Mouse (Mus musculus) embryonic facial prominence, embryonic 12.5 days (tissue): ENCODE measurements around the gene H3f3a. TPM values are rescaled to one million over a fixed set of nuclear protein-coding genes. Genes with fewer than 3 reads are reported as not detected.
"Not testable (repeated sequence)": the region's sequence is repeated elsewhere in the genome, so short reads cannot be mapped to it uniquely, and the experiment has no call there.

ENCODE experiments used
- ATAC-seq: fragments of 200-750 bp; cut with Nextera tagmentation; 2 replicates; pipeline ENCODE4 v1.8.0; 2017; ENCODE audit not compliant: insufficient number of reproducible peaks, insufficient read depth, low FRiP score, low TSS enrichment
- H3K27ac ChIP-seq: fragments of 300-500 bp; sonication (generic); 2 replicates; pipeline ENCODE4 v1.5.1; 2016; ENCODE audit warnings: mild to moderate bottlenecking
- H3K27me3 ChIP-seq: fragments of 300-500 bp; sonication (generic); 2 replicates; pipeline ENCODE4 v1.6.1; 2016; ENCODE audit warnings: mild to moderate bottlenecking, moderate library complexity
- H3K36me3 ChIP-seq: fragments of 300-500 bp; sonication (generic); 2 replicates; pipeline ENCODE4 v1.6.1; 2016; ENCODE audit warnings: mild to moderate bottlenecking
- H3K4me1 ChIP-seq: fragments of 300-500 bp; sonication (generic); 2 replicates; pipeline ENCODE4 v1.6.1; 2016
- H3K4me2 ChIP-seq: fragments of 300-500 bp; sonication (generic); replicated peaks from 2 replicates; pipeline ENCODE4 v1.6.1; 2016; ENCODE audit warnings: mild to moderate bottlenecking, moderate library complexity
- H3K4me3 ChIP-seq: fragments of 300-500 bp; sonication (generic); 2 replicates; pipeline ENCODE4 v1.5.1; 2016; ENCODE audit warnings: mild to moderate bottlenecking
- H3K9ac ChIP-seq: fragments of 300-500 bp; sonication (generic); 2 replicates; pipeline ENCODE4 v1.6.1; 2016; ENCODE audit warnings: mild to moderate bottlenecking, moderate library complexity
- H3K9me3 ChIP-seq: fragments of 300-500 bp; sonication (generic); 2 replicates; pipeline ENCODE4 v1.6.1; 2016; ENCODE audit warnings: mild to moderate bottlenecking, moderate library complexity
- WGBS: fragments of 180-500 bp; shearing (Covaris S2); methylation state at CpG from one replicate; pipeline ENCODE4 v1.1.7; 2016; 5-methylcytosine and 5-hydroxymethylcytosine counted together
- polyA plus RNA-seq: library from polyadenylated mRNA; unstranded; fragments of >200 nt; fragmentation: Nextera tagmentation; extraction: Ambion mirVana; gene quantifications from 2 replicates; pipeline ENCODE4 v1.2.1, GENCODE M21; 2016

H3f3a gene
- polyA plus RNA-seq, 1 experiment from 2014 or later = 3,209 TPM

DNA sequence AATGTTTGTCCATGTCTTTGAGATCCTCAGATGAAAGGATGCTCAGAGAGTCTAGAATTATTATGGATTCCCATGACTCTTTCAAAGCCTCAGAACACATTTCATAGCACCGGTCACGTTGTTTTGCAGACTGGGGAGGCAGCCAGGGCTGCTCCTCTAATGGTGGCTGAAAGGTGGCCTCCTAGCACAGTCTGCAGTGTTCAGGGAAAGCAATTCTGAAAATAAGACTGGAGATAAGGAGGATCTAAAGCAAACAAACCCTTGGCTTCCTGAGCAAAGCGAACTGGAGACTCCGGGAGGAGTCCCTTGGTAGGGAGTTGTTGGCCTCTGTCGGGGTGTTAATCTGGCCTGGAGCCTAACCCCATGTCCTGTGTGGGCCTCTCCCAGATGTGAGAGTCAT, 23.4 kb upstream of the H3f3a start:
- H3K27me3 ChIP-seq = no peaks in the 10 kb centered on the region
- H3K36me3 ChIP-seq = no peaks in the 10 kb centered on the region
- WGBS = 86% methylated on average over 5 of the region's 5 CpGs
- H3K9ac ChIP-seq = no peak overlapping the region
- H3K4me1 ChIP-seq = no peaks in the 10 kb centered on the region
- H3K4me3 ChIP-seq = no peak overlapping the region
- H3K9me3 ChIP-seq = no peaks in the 10 kb centered on the region
- no peak overlapping the region for H3K27ac ChIP-seq
- H3K4me2 ChIP-seq = no peak overlapping the region
- no peak for ATAC-seq

- not testable (repeated sequence) for H3K27ac ChIP-seq, H3K36me3 ChIP-seq, H3K9ac ChIP-seq, H3K4me2 ChIP-seq, H3K4me3 ChIP-seq, H3K9me3 ChIP-seq, ATAC-seq, H3K27me3 ChIP-seq, H3K4me1 ChIP-seq
- 86% methylated on average over 8 of the region's 8 CpGs for WGBS
Observed at GRCm38 (mm10) chr1:180836467-180836866, 22.7 kb upstream of the H3f3a start.

GRCm38 (mm10) chr1:180835273-180836015, 21.7 kb upstream of the H3f3a start:
- Histone ChIP-seq H3K4me2 (no peak overlapping the region), H3K4me1 (no peaks in the 10 kb centered on the region), H3K4me3 (no peak overlapping the region), H3K9me3 (no peaks in the 10 kb centered on the region), H3K9ac (no peak overlapping the region), H3K27me3 (no peaks in the 10 kb centered on the region), H3K36me3 (no peaks in the 10 kb centered on the region), H3K27ac (no peak overlapping the region)
- no peak for ATAC-seq
- WGBS = 87% methylated on average over 10 of the region's 10 CpGs

- Histone ChIP-seq H3K4me3 (no peak overlapping the region), H3K27me3 (no peaks in the 10 kb centered on the region), H3K36me3 (no peaks in the 10 kb centered on the region), H3K4me2 (no peak overlapping the region), H3K4me1 (no peaks in the 10 kb centered on the region), H3K9me3 (peaks cover 7% of the 10 kb centered on the region; the same call in 1 of the 2 replicates), H3K9ac (no peak overlapping the region), H3K27ac (no peak overlapping the region)
- ATAC-seq = no peak
- WGBS = 56% methylated on average over 14 of the region's 14 CpGs
Observed at GRCm38 (mm10) chr1:180830588-180831346, 17.0 kb upstream of the H3f3a start.

- H3K9ac ChIP-seq = no peak overlapping the region
- H3K36me3 ChIP-seq = no peaks in the 10 kb centered on the region
- H3K4me3 ChIP-seq = no peak overlapping the region
- H3K4me2 ChIP-seq = no peak overlapping the region
- no peak overlapping the region for H3K27ac ChIP-seq
- H3K4me1 ChIP-seq = no peaks in the 10 kb centered on the region
- H3K27me3 ChIP-seq = no peaks in the 10 kb centered on the region
- WGBS = 86% methylated on average over 11 of the region's 11 CpGs
- no peak for ATAC-seq
- H3K9me3 ChIP-seq = peaks cover 7% of the 10 kb centered on the region; the same call in 1 of the 2 replicates
Observed at GRCm38 (mm10) chr1:180830175-180830574, 16.4 kb upstream of the H3f3a start.

DNA sequence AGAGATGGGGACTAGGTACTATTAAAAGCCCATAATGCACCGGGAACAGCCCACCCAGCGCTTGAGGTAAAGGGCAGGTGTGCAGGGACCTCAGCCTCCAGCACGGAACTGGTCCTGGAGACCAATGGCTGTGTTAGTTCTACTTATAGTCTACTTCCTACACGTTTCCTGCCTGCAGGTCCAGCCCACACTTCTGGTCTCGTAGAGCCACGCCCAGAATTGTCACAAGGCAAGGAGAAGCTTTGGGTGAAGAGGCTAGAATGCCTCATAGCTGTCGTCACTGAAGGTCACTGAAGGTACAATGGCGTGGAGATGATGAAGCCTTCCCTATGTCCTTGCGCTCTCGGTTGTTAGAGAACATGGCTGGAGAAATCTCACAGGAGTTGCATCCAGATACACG, 16.0 kb upstream of the H3f3a start:
- WGBS = 85% methylated on average over 11 of the region's 11 CpGs

DNA sequence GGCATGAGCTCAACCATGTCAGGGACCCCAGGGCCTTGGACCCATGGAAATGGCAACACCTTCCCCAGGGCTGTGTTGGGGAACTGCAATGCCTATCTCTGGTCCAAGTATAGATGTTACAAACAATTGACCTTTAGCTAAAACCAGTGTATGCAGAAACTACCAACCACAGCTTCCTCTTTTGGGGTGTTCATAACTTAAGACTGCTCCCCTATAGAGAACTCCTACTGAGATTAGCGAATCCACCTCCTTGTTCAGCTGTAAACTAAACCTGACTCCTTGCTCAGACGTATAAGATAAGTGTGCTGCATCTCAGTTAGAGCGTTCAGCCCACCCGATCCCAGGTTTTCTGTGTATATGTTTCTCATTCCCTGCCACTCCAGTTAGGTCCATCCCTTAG, 12.9 kb upstream of the H3f3a start:
- Histone ChIP-seq H3K9ac (no peak overlapping the region), H3K9me3 (peaks cover 7% of the 10 kb centered on the region; the same call in 1 of the 2 replicates), H3K4me1 (no peaks in the 10 kb centered on the region), H3K4me3 (no peak overlapping the region), H3K27me3 (no peaks in the 10 kb centered on the region), H3K4me2 (no peak overlapping the region), H3K36me3 (no peaks in the 10 kb centered on the region), H3K27ac (no peak overlapping the region)
- WGBS = 91% methylated on average over 4 of the region's 4 CpGs
- ATAC-seq = no peak

More for the DNA sequence above, 16.0 kb upstream of the H3f3a start:
- H3K4me3 ChIP-seq = no peak overlapping the region
- H3K4me1 ChIP-seq = no peaks in the 10 kb centered on the region
- no peak overlapping the region for H3K9ac ChIP-seq
- H3K9me3 ChIP-seq = peaks cover 7% of the 10 kb centered on the region; the same call in 1 of the 2 replicates
- no peak for ATAC-seq
- H3K27me3 ChIP-seq = no peaks in the 10 kb centered on the region
- H3K27ac ChIP-seq = no peak overlapping the region
- no peak overlapping the region for H3K4me2 ChIP-seq
- no peaks in the 10 kb centered on the region for H3K36me3 ChIP-seq

- no peak overlapping the region for H3K9ac ChIP-seq
- no peaks in the 10 kb centered on the region for H3K27me3 ChIP-seq
- H3K4me1 ChIP-seq = no peaks in the 10 kb centered on the region
- H3K4me3 ChIP-seq = no peak overlapping the region
- no peaks in the 10 kb centered on the region for H3K36me3 ChIP-seq
- H3K9me3 ChIP-seq = peaks cover 7% of the 10 kb centered on the region; the same call in 1 of the 2 replicates
- H3K27ac ChIP-seq = no peak overlapping the region
- ATAC-seq = no peak
- no peak overlapping the region for H3K4me2 ChIP-seq
- 74% methylated on average over 3 of the region's 3 CpGs for WGBS
Observed at GRCm38 (mm10) chr1:180824721-180825120, 11.0 kb upstream of the H3f3a start.

GRCm38 (mm10) chr1:180823716-180824115, 10.0 kb upstream of the H3f3a start:
- H3K4me3 ChIP-seq = no peak overlapping the region
- no peak for ATAC-seq
- H3K9me3 ChIP-seq = peaks cover 7% of the 10 kb centered on the region; the same call in 1 of the 2 replicates
- H3K27me3 ChIP-seq = no peaks in the 10 kb centered on the region
- no peaks in the 10 kb centered on the region for H3K4me1 ChIP-seq
- WGBS = 77% methylated on average over 3 of the region's 3 CpGs
- H3K9ac ChIP-seq = no peak overlapping the region
- no peak overlapping the region for H3K4me2 ChIP-seq
- H3K27ac ChIP-seq = no peak overlapping the region
- H3K36me3 ChIP-seq = no peaks in the 10 kb centered on the region

- Histone ChIP-seq H3K9me3 (peaks cover 7% of the 10 kb centered on the region; the same call in 1 of the 2 replicates), H3K4me3 (no peak overlapping the region), H3K9ac (no peak overlapping the region), H3K4me1 (no peaks in the 10 kb centered on the region), H3K27ac (no peak overlapping the region), H3K36me3 (no peaks in the 10 kb centered on the region), H3K4me2 (no peak overlapping the region), H3K27me3 (no peaks in the 10 kb centered on the region)
- WGBS = 85% methylated on average over 5 of the region's 5 CpGs
- ATAC-seq = no peak
Observed at GRCm38 (mm10) chr1:180822276-180822675, 8.5 kb upstream of the H3f3a start.

- Histone ChIP-seq H3K9ac (no peak overlapping the region), H3K4me2 (no peak overlapping the region), H3K4me3 (no peak overlapping the region), H3K36me3 (no peaks in the 10 kb centered on the region), H3K4me1 (no peaks in the 10 kb centered on the region; the same call in 1 of the 2 replicates), H3K9me3 (peaks cover under 1% of the 10 kb centered on the region; the same call in 1 of the 2 replicates), H3K27me3 (no peaks in the 10 kb centered on the region), H3K27ac (no peak overlapping the region)
- WGBS = 83% methylated on average over 6 of the region's 6 CpGs
- ATAC-seq = no peak
Observed at GRCm38 (mm10) chr1:180821101-180821500, 7.4 kb upstream of the H3f3a start.

GRCm38 (mm10) chr1:180818000-180818399, 4.3 kb upstream of the H3f3a start:
- H3K27me3 ChIP-seq = no peaks in the 10 kb centered on the region
- no peak for ATAC-seq
- H3K9me3 ChIP-seq = no peaks in the 10 kb centered on the region
- 71% methylated on average over 2 of the region's 2 CpGs for WGBS
- no peak overlapping the region for H3K9ac ChIP-seq
- H3K36me3 ChIP-seq = no peaks in the 10 kb centered on the region
- no peak overlapping the region for H3K4me3 ChIP-seq
- no peak overlapping the region for H3K4me2 ChIP-seq
- H3K27ac ChIP-seq = no peak overlapping the region
- H3K4me1 ChIP-seq = peaks cover 11% of the 10 kb centered on the region
